Mouse (Mus musculus) hindbrain, embryonic 15.5 days (tissue): ENCODE measurements at regions not wholly inside any gene's neighbourhood (a gene's known extent, or its start where the extent isn't known, plus 50 kb on each side); places are given as distances from the start of the nearest gene placed in this dataset.

Source experiments
- ATAC-seq: fragments of 200-750 bp; cut with Nextera tagmentation; 2 replicates; pipeline ENCODE4 v1.8.0; 2017; ENCODE audit warnings: low read depth, moderate number of reproducible peaks, moderate TSS enrichment; ENCODE audit not compliant: low FRiP score
- H3K27ac ChIP-seq: fragments of 300-500 bp; sonication (generic); replicated peaks from 2 replicates; pipeline ENCODE4 v1.5.1; 2015; ENCODE audit warnings: mild to moderate bottlenecking, inconsistent platforms
- H3K27me3 ChIP-seq: fragments of 300-500 bp; sonication (generic); 2 replicates; pipeline ENCODE4 v1.6.1; 2015; ENCODE audit warnings: control low read depth, inconsistent platforms
- H3K36me3 ChIP-seq: fragments of 300-500 bp; sonication (generic); 2 replicates; pipeline ENCODE4 v1.6.1; 2015; ENCODE audit warnings: control low read depth, inconsistent platforms
- H3K4me1 ChIP-seq: fragments of 300-500 bp; sonication (generic); replicated peaks from 2 replicates; pipeline ENCODE4 v1.6.1; 2015; ENCODE audit warnings: control low read depth, inconsistent platforms
- H3K4me2 ChIP-seq: fragments of 300-500 bp; sonication (generic); 2 replicates; pipeline ENCODE4 v1.6.1; 2015; ENCODE audit warnings: moderate library complexity, mild to moderate bottlenecking, inconsistent platforms
- H3K4me3 ChIP-seq: fragments of 300-500 bp; sonication (generic); 2 replicates; pipeline ENCODE4 v1.5.1; 2015; ENCODE audit warnings: mild to moderate bottlenecking, inconsistent platforms
- H3K9ac ChIP-seq: fragments of 300-500 bp; sonication (generic); 2 replicates; pipeline ENCODE4 v1.6.1; 2015; ENCODE audit warnings: inconsistent platforms
- H3K9me3 ChIP-seq: fragments of 300-500 bp; sonication (generic); 2 replicates; pipeline ENCODE4 v1.6.1; 2016; ENCODE audit warnings: control low read depth, inconsistent platforms
- WGBS: fragments of 180-500 bp; shearing (Covaris S2); methylation state at CpG from one replicate; pipeline ENCODE4 v1.1.7; 2015; 5-methylcytosine and 5-hydroxymethylcytosine counted together

- H3K36me3 ChIP-seq = no peaks in the 10 kb centered on the region
- no peak for ATAC-seq
- H3K4me2 ChIP-seq = no peak overlapping the region
- H3K27ac ChIP-seq = no peak overlapping the region
- 78% methylated on average over 4 of the region's 4 CpGs for WGBS
- H3K9ac ChIP-seq = no peak overlapping the region
- H3K4me3 ChIP-seq = no peak overlapping the region
- H3K27me3 ChIP-seq = no peaks in the 10 kb centered on the region
- H3K4me1 ChIP-seq = no peaks in the 10 kb centered on the region
- H3K9me3 ChIP-seq = no peaks in the 10 kb centered on the region
Measured at GRCm38 (mm10) chr3:144058106-144058505, 146.9 kb downstream of the Lmo4 start.

GRCm38 (mm10) chr3:144050341-144050740, 154.7 kb downstream of the Lmo4 start:
- no peaks in the 10 kb centered on the region for H3K9me3 ChIP-seq
- no peak overlapping the region for H3K9ac ChIP-seq
- no peak for ATAC-seq
- H3K4me3 ChIP-seq = no peak overlapping the region
- no peaks in the 10 kb centered on the region for H3K27me3 ChIP-seq
- no peak overlapping the region for H3K4me2 ChIP-seq
- 75% methylated on average over 4 of the region's 4 CpGs for WGBS
- no peaks in the 10 kb centered on the region for H3K36me3 ChIP-seq
- no peak overlapping the region for H3K27ac ChIP-seq
- no peaks in the 10 kb centered on the region for H3K4me1 ChIP-seq

GRCm38 (mm10) chr3:144049270-144049669, 155.8 kb downstream of the Lmo4 start:
- ATAC-seq = no peak
- Histone ChIP-seq H3K4me2 (no peak overlapping the region), H3K27ac (no peak overlapping the region), H3K36me3 (no peaks in the 10 kb centered on the region), H3K9me3 (no peaks in the 10 kb centered on the region), H3K27me3 (no peaks in the 10 kb centered on the region), H3K4me3 (no peak overlapping the region), H3K4me1 (no peaks in the 10 kb centered on the region), H3K9ac (no peak overlapping the region)
- WGBS = 39% methylated on average over 4 of the region's 4 CpGs

- Histone ChIP-seq H3K4me2 (no peak overlapping the region), H3K9ac (no peak overlapping the region), H3K27ac (no peak overlapping the region), H3K4me1 (no peaks in the 10 kb centered on the region), H3K9me3 (no peaks in the 10 kb centered on the region), H3K36me3 (no peaks in the 10 kb centered on the region), H3K27me3 (no peaks in the 10 kb centered on the region), H3K4me3 (no peak overlapping the region)
- WGBS = 85% methylated on average over 2 of the region's 2 CpGs
- no peak for ATAC-seq
Measured at GRCm38 (mm10) chr3:144044366-144044765, 160.7 kb downstream of the Lmo4 start.

GRCm38 (mm10) chr3:144041788-144042187, 163.2 kb downstream of the Lmo4 start:
- H3K9me3 ChIP-seq = no peaks in the 10 kb centered on the region
- H3K9ac ChIP-seq = no peak overlapping the region
- H3K27me3 ChIP-seq = no peaks in the 10 kb centered on the region
- no peak overlapping the region for H3K27ac ChIP-seq
- H3K36me3 ChIP-seq = no peaks in the 10 kb centered on the region
- H3K4me2 ChIP-seq = no peak overlapping the region
- no peak for ATAC-seq
- 81% methylated on average over 5 of the region's 5 CpGs for WGBS
- H3K4me1 ChIP-seq = no peaks in the 10 kb centered on the region
- H3K4me3 ChIP-seq = no peak overlapping the region

GRCm38 (mm10) chr3:144039498-144039897, 165.5 kb downstream of the Lmo4 start:
- no peak overlapping the region for H3K4me2 ChIP-seq
- no peak overlapping the region for H3K4me3 ChIP-seq
- WGBS = 91% methylated on average over 3 of the region's 3 CpGs
- ATAC-seq = no peak
- no peaks in the 10 kb centered on the region for H3K36me3 ChIP-seq
- H3K4me1 ChIP-seq = no peaks in the 10 kb centered on the region
- no peaks in the 10 kb centered on the region for H3K27me3 ChIP-seq
- H3K27ac ChIP-seq = no peak overlapping the region
- H3K9ac ChIP-seq = no peak overlapping the region
- H3K9me3 ChIP-seq = no peaks in the 10 kb centered on the region

GRCm38 (mm10) chr3:144029611-144030010, 175.4 kb downstream of the Lmo4 start:
- Histone ChIP-seq H3K4me1 (no peaks in the 10 kb centered on the region), H3K36me3 (no peaks in the 10 kb centered on the region), H3K27me3 (no peaks in the 10 kb centered on the region), H3K9me3 (no peaks in the 10 kb centered on the region), H3K4me2 (no peak overlapping the region), H3K27ac (no peak overlapping the region), H3K9ac (no peak overlapping the region), H3K4me3 (no peak overlapping the region)
- 100% methylated on average over 1 of the region's 1 CpGs for WGBS
- no peak for ATAC-seq

- H3K9me3 ChIP-seq = no peaks in the 10 kb centered on the region
- H3K36me3 ChIP-seq = no peaks in the 10 kb centered on the region
- no peaks in the 10 kb centered on the region for H3K27me3 ChIP-seq
- no peak overlapping the region for H3K9ac ChIP-seq
- no peaks in the 10 kb centered on the region for H3K4me1 ChIP-seq
- no peak overlapping the region for H3K4me3 ChIP-seq
- no peak overlapping the region for H3K4me2 ChIP-seq
- ATAC-seq = no peak
- 86% methylated on average over 3 of the region's 3 CpGs for WGBS
- H3K27ac ChIP-seq = no peak overlapping the region
Measured at GRCm38 (mm10) chr3:144029121-144029520, 175.9 kb downstream of the Lmo4 start.

GRCm38 (mm10) chr3:144027134-144027980, 177.7 kb downstream of the Lmo4 start:
- H3K36me3 ChIP-seq = no peaks in the 10 kb centered on the region
- no peak overlapping the region for H3K4me3 ChIP-seq
- no peak for ATAC-seq
- H3K4me2 ChIP-seq = no peak overlapping the region
- H3K27me3 ChIP-seq = no peaks in the 10 kb centered on the region
- H3K9ac ChIP-seq = no peak overlapping the region
- H3K27ac ChIP-seq = no peak overlapping the region
- no peaks in the 10 kb centered on the region for H3K9me3 ChIP-seq
- H3K4me1 ChIP-seq = no peaks in the 10 kb centered on the region
- 89% methylated on average over 6 of the region's 6 CpGs for WGBS

GRCm38 (mm10) chr3:144025451-144026125, 179.4 kb downstream of the Lmo4 start:
- ATAC-seq = no peak
- 62% methylated on average over 14 of the region's 14 CpGs for WGBS
- no peak overlapping the region for H3K4me2 ChIP-seq
- no peak overlapping the region for H3K27ac ChIP-seq
- H3K9ac ChIP-seq = no peak overlapping the region
- H3K4me1 ChIP-seq = no peaks in the 10 kb centered on the region
- H3K4me3 ChIP-seq = no peak overlapping the region
- no peaks in the 10 kb centered on the region for H3K36me3 ChIP-seq
- H3K27me3 ChIP-seq = no peaks in the 10 kb centered on the region
- no peaks in the 10 kb centered on the region for H3K9me3 ChIP-seq

GRCm38 (mm10) chr3:144024216-144024615, 180.8 kb downstream of the Lmo4 start:
- Histone ChIP-seq H3K4me2 (no peak overlapping the region), H3K27ac (no peak overlapping the region), H3K4me1 (no peaks in the 10 kb centered on the region), H3K36me3 (no peaks in the 10 kb centered on the region), H3K4me3 (no peak overlapping the region), H3K27me3 (no peaks in the 10 kb centered on the region), H3K9ac (no peak overlapping the region), H3K9me3 (no peaks in the 10 kb centered on the region)
- no peak for ATAC-seq
- WGBS = 86% methylated on average over 5 of the region's 5 CpGs

GRCm38 (mm10) chr3:144023058-144023457, 182.0 kb downstream of the Lmo4 start:
- H3K4me1 ChIP-seq = no peaks in the 10 kb centered on the region
- WGBS = 90% methylated on average over 3 of the region's 3 CpGs
- H3K9me3 ChIP-seq = no peaks in the 10 kb centered on the region
- ATAC-seq = no peak
- no peaks in the 10 kb centered on the region for H3K27me3 ChIP-seq
- H3K27ac ChIP-seq = no peak overlapping the region
- no peak overlapping the region for H3K4me2 ChIP-seq
- no peak overlapping the region for H3K4me3 ChIP-seq
- H3K36me3 ChIP-seq = no peaks in the 10 kb centered on the region
- H3K9ac ChIP-seq = no peak overlapping the region
